Mouse (Mus musculus) liver, adult 2 months (tissue): ENCODE measurements around the gene Tex38.

Source experiments
- CTCF ChIP-seq: fragments of 200-500 bp; IDR thresholded peaks from 2 replicates; pipeline ENCODE4 v1.5.1; 2011; ENCODE audit warnings: low read depth, low read length, control low read depth
- POLR2A ChIP-seq: fragments of 200-500 bp; IDR thresholded peaks from 2 replicates; pipeline ENCODE4 v1.6.1; 2011; ENCODE audit warnings: low read length, control low read depth; ENCODE audit not compliant: insufficient read depth; ENCODE audit errors: extremely low read depth

- TF ChIP-seq POLR2A (no peak), CTCF (no peak)
Measured at GRCm38 (mm10) chr4:115790864-115791263, 10.0 kb upstream of the Tex38 start.
